Mouse (Mus musculus) left cerebral cortex, postnatal 14 days (tissue): ENCODE data around the gene Gvin1. TPM values are rescaled to one million over a fixed set of nuclear protein-coding genes. Genes with fewer than 3 reads are reported as not detected.
"Not testable (repeated sequence)": the region's sequence is repeated elsewhere in the genome, so short reads cannot be mapped to it uniquely, and the experiment has no call there.

Experiments used
- DNase-seq, 2 experiments: peaks; one replicate each; pipeline ENCODE4 v3.0.0; 2021 to 2022; ENCODE audit warnings: low spot score in 2 of 2, mixed read lengths in 1 of 2
- intact Hi-C: fragments of 180-260 bp; cut with DNase I; formaldehyde crosslinking; loops from one replicate; pipeline ENCODE4 v1.15.1; 2025
- long read RNA-seq, 2 experiments: library from polyadenylated mRNA; stranded (forward); transcript quantifications; one replicate each; pipeline ENCODE4 v2.0.0; 2021
- total RNA-seq, 2 experiments: library from RNA; stranded (reverse); gene quantifications; 2 replicates each; pipeline ENCODE4 v1.2.3; 2021

The Gvin1 gene
- under 1 TPM; 0.29 to 0.44 TPM for total RNA-seq
- long read RNA-seq, experiment 1 = 0 reads
- long read RNA-seq, experiment 2 = 0 reads

GRCm38 (mm10) chr7:106215177-106215576 is at the start of gene Gvin1:
Gene Gvin1 (minus strand): TSS chr7:106215326.
- DNase-seq, intact Hi-C loops: not testable (repeated sequence)

GRCm38 (mm10) chr7:106251844-106252517 is 36.9 kb upstream of the Gvin1 start:
- intact Hi-C loops = no loop called here
- no peak for DNase-seq

- intact Hi-C loops = no loop called here
- DNase-seq = no peak
Observed at GRCm38 (mm10) chr7:106248922-106249321, 33.8 kb upstream of the Gvin1 start.

GRCm38 (mm10) chr7:106248245-106248644 is 33.1 kb upstream of the Gvin1 start:
- intact Hi-C loops = no loop called here
- no peak for DNase-seq

- no peak for DNase-seq
- intact Hi-C loops = no loop called here
Observed at GRCm38 (mm10) chr7:106245601-106246000, 30.5 kb upstream of the Gvin1 start.

GRCm38 (mm10) chr7:106240484-106241275 is 25.6 kb upstream of the Gvin1 start:
- DNase-seq, intact Hi-C loops: not testable (repeated sequence)

GRCm38 (mm10) chr7:106237192-106237465 is 22.0 kb upstream of the Gvin1 start:
- intact Hi-C loops = no loop called here
- no peak for DNase-seq

- intact Hi-C loops = no loop called here
- DNase-seq = no peak
Observed at GRCm38 (mm10) chr7:106236327-106237191, 21.4 kb upstream of the Gvin1 start.

GRCm38 (mm10) chr7:106235596-106235995 is 20.5 kb upstream of the Gvin1 start:
- DNase-seq = no peak
- intact Hi-C loops = no loop called here

GRCm38 (mm10) chr7:106215910-106216309 is 784 bp upstream of the Gvin1 start:
- intact Hi-C loops, DNase-seq: not testable (repeated sequence)

- not testable (repeated sequence) for DNase-seq
Observed at GRCm38 (mm10) chr7:106213770-106214169, 1.4 kb downstream of the Gvin1 start.

GRCm38 (mm10) chr7:106206630-106207029 is 8.5 kb downstream of the Gvin1 start:
- peak in 1 of 2 experiments; percentile 0 for DNase-seq

More at GRCm38 (mm10) chr7:106213770-106214169, 1.4 kb downstream of the Gvin1 start:
- intact Hi-C loops = not testable (repeated sequence)

GRCm38 (mm10) chr7:106177065-106177464 is 38.1 kb downstream of the Gvin1 start:
- intact Hi-C loops, DNase-seq: not testable (repeated sequence)

More at GRCm38 (mm10) chr7:106206630-106207029, 8.5 kb downstream of the Gvin1 start:
- intact Hi-C loops = not testable (repeated sequence)

- intact Hi-C loops, DNase-seq: not testable (repeated sequence)
Observed at GRCm38 (mm10) chr7:106145013-106145754, 69.9 kb downstream of the Gvin1 start.

- intact Hi-C loops, DNase-seq: not testable (repeated sequence)
Observed at GRCm38 (mm10) chr7:106141128-106141895, 73.8 kb downstream of the Gvin1 start.

GRCm38 (mm10) chr7:106117090-106117948 is 97.8 kb downstream of the Gvin1 start:
- DNase-seq, intact Hi-C loops: not testable (repeated sequence)
